Mouse (Mus musculus) cortical plate, adult 2 months (tissue): ENCODE results near the gene Dnmt1.

Experiments used
- CTCF ChIP-seq: fragments of 200-500 bp; IDR thresholded peaks from 2 replicates; pipeline ENCODE4 v1.5.1; 2011; ENCODE audit warnings: mild to moderate bottlenecking, control low read depth, low read length; ENCODE audit not compliant: insufficient read depth; ENCODE audit errors: extremely low read depth
- POLR2A ChIP-seq: fragments of 200-500 bp; IDR thresholded peaks from 2 replicates; pipeline ENCODE4 v1.6.1; 2011; ENCODE audit warnings: mild to moderate bottlenecking, low read length, control low read depth; ENCODE audit not compliant: insufficient read depth; ENCODE audit errors: extremely low read depth

DNA sequence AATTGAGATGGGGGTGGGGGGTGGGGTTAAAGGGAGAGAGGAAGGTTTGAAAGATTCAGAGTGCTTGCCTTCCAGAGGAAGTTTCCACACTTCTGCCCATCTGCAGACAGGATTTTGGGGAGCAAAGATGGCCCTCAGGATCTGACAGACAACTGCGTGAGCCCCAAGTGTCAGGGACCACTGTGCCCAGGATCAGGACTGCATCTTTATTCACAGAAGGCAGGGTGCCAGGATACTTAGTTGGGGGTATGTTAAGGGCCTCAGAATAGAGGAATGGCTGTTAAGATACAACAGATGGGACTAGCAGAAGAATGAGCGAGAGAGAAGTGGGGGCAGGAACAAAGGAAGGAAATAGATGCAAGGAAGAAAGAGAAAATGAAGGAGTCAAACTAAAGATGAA lies 73.1 kb downstream of the Dnmt1 start:
- TF ChIP-seq CTCF (no peak), POLR2A (no peak)
